Mouse (Mus musculus) A20 (cell line): ENCODE data around the gene Exoc3l4.

Experiments used
- DNase-seq: peaks from one replicate; pipeline ENCODE4 v3.0.0-alpha.2; 2011; ENCODE audit warnings: low read depth, low spot score

Gene Exoc3l4

GRCm38 (mm10) chr12:111416921-111417779 lies at the start of gene Exoc3l4:
TSS of gene Exoc3l4 (plus strand) at chr12:111417017.
- DNase-seq, result peak; percentile 55

GRCm38 (mm10) chr12:111367065-111367464 lies 49.8 kb upstream of the Exoc3l4 start:
- no peak for DNase-seq

- DNase-seq, result peak; percentile 61
These were observed 46.6 kb upstream of the Exoc3l4 start for GRCm38 (mm10) chr12:111370249-111370648.

GRCm38 (mm10) chr12:111371905-111372304 lies 44.9 kb upstream of the Exoc3l4 start:
- no peak for DNase-seq

- no peak for DNase-seq
These were observed 43.4 kb upstream of the Exoc3l4 start for GRCm38 (mm10) chr12:111373411-111373810.

GRCm38 (mm10) chr12:111374727-111375126 lies 42.1 kb upstream of the Exoc3l4 start:
- DNase-seq, result no peak

- no peak for DNase-seq
These were observed 41.3 kb upstream of the Exoc3l4 start for GRCm38 (mm10) chr12:111375559-111375958.

- peak; percentile 59 for DNase-seq
These were observed 40.8 kb upstream of the Exoc3l4 start for GRCm38 (mm10) chr12:111376053-111376452.

GRCm38 (mm10) chr12:111376826-111377331 lies 39.9 kb upstream of the Exoc3l4 start:
- DNase-seq, result peak; percentile 69

- DNase-seq, result peak; percentile 94
These were observed 39.3 kb upstream of the Exoc3l4 start, which contains the start of gene Cdc42bpb for GRCm38 (mm10) chr12:111377376-111377973. TSS of gene Cdc42bpb (minus strand) at chr12:111377718.

GRCm38 (mm10) chr12:111377986-111378490 lies 38.8 kb upstream of the Exoc3l4 start:
- DNase-seq, result no peak

- DNase-seq, result no peak
These were observed 38.0 kb upstream of the Exoc3l4 start for GRCm38 (mm10) chr12:111378812-111379211.

- no peak for DNase-seq
These were observed 30.8 kb upstream of the Exoc3l4 start for GRCm38 (mm10) chr12:111385883-111386641.

- DNase-seq, result no peak
These were observed 30.1 kb upstream of the Exoc3l4 start for GRCm38 (mm10) chr12:111386642-111387120.

GRCm38 (mm10) chr12:111387146-111387545 lies 29.7 kb upstream of the Exoc3l4 start:
- no peak for DNase-seq

- no peak for DNase-seq
These were observed 22.8 kb upstream of the Exoc3l4 start for GRCm38 (mm10) chr12:111394008-111394407.

GRCm38 (mm10) chr12:111396997-111397396 lies 19.8 kb upstream of the Exoc3l4 start:
- no peak for DNase-seq

GRCm38 (mm10) chr12:111401454-111402184 lies 15.2 kb upstream of the Exoc3l4 start:
- peak; percentile 70 for DNase-seq

GRCm38 (mm10) chr12:111404880-111405279 lies 11.9 kb upstream of the Exoc3l4 start:
- DNase-seq, result no peak

- DNase-seq, result no peak
These were observed 10.2 kb upstream of the Exoc3l4 start, which contains the start of gene Lbhd2 for GRCm38 (mm10) chr12:111406622-111407021. TSS of gene Lbhd2 (plus strand) at chr12:111406809.

- DNase-seq, result no peak
These were observed 7.2 kb upstream of the Exoc3l4 start for GRCm38 (mm10) chr12:111409583-111409982.
